Mouse (Mus musculus) lung, embryonic 14.5 days (tissue): ENCODE measurements around the gene Gdpd3. TPM values are rescaled to one million over a fixed set of nuclear protein-coding genes. Genes with fewer than 3 reads are reported as not detected.

ENCODE experiments used
- ATAC-seq: fragments of 200-750 bp; cut with Nextera tagmentation; 2 replicates; pipeline ENCODE4 v1.8.0; 2017; ENCODE audit warnings: mild to moderate bottlenecking, moderate TSS enrichment, moderate library complexity; ENCODE audit not compliant: insufficient read depth
- DNase-seq: peaks from one replicate; pipeline ENCODE4 v3.0.0-alpha.2; 2015
- H3K27ac ChIP-seq: fragments of 300-500 bp; sonication (generic); 2 replicates; pipeline ENCODE4 v1.5.1; 2014; ENCODE audit warnings: low read depth, mild to moderate bottlenecking, moderate library complexity
- H3K27me3 ChIP-seq: fragments of 300-500 bp; sonication (generic); 2 replicates; pipeline ENCODE4 v1.6.1; 2014; ENCODE audit warnings: low read length, control low read depth; ENCODE audit not compliant: insufficient read depth
- H3K36me3 ChIP-seq: fragments of 300-500 bp; sonication (generic); 2 replicates; pipeline ENCODE4 v1.6.1; 2014; ENCODE audit warnings: control low read depth; ENCODE audit not compliant: insufficient read depth
- H3K4me1 ChIP-seq: fragments of 300-500 bp; sonication (generic); 2 replicates; pipeline ENCODE4 v1.6.1; 2014; ENCODE audit warnings: antibody characterized with exemption, control low read depth; ENCODE audit not compliant: insufficient read depth
- H3K4me2 ChIP-seq: fragments of 300-500 bp; sonication (generic); 2 replicates; pipeline ENCODE4 v1.6.1; 2014; ENCODE audit warnings: mild to moderate bottlenecking
- H3K4me3 ChIP-seq: fragments of 300-500 bp; sonication (generic); 2 replicates; pipeline ENCODE4 v1.5.1; 2014; ENCODE audit warnings: low read depth, low read length
- H3K9ac ChIP-seq: fragments of 300-500 bp; sonication (generic); 2 replicates; pipeline ENCODE4 v1.6.1; 2014
- H3K9me3 ChIP-seq: fragments of 300-500 bp; sonication (generic); 2 replicates; pipeline ENCODE4 v1.6.1; 2016; ENCODE audit warnings: low read depth, low read length, control low read depth
- CTCF ChIP-seq: IDR thresholded peaks from 2 replicates; pipeline ENCODE4 v1.5.1; 2016; ENCODE audit warnings: antibody characterized with exemption, low read depth
- WGBS: fragments of 180-500 bp; shearing (Covaris S2); extraction: QIAGEN DNeasy Blood & Tissue Kit; methylation state at CpG from one replicate; pipeline ENCODE4 v1.1.7; 2014; 5-methylcytosine and 5-hydroxymethylcytosine counted together
- polyA plus RNA-seq: library from polyadenylated mRNA; unstranded; fragments of >200 nt; fragmentation: Nextera tagmentation; extraction: Ambion mirVana; gene quantifications from 2 replicates; pipeline ENCODE4 v1.2.1, GENCODE M21; 2014

The Gdpd3 gene
- polyA plus RNA-seq, 1 experiment from 2014 or later: 3.3 TPM

- Histone ChIP-seq H3K4me2 (no peak overlapping the region), H3K4me1 (no peaks in the 10 kb centered on the region), H3K36me3 (no peaks in the 10 kb centered on the region), H3K9me3 (no peaks in the 10 kb centered on the region), H3K27ac (no peak overlapping the region), H3K4me3 (no peak overlapping the region), H3K9ac (no peak overlapping the region), H3K27me3 (no peaks in the 10 kb centered on the region)
- DNase-seq: no peak
- 65% methylated on average over 8 of the region's 8 CpGs for WGBS
- no peak for ATAC-seq
- no peak for TF ChIP-seq CTCF
These were observed 30.0 kb upstream of the Gdpd3 start for GRCm38 (mm10) chr7:126736122-126736521.

GRCm38 (mm10) chr7:126739551-126739950 is 26.6 kb upstream of the Gdpd3 start:
- no peaks in the 10 kb centered on the region for H3K4me1 ChIP-seq
- no peak overlapping the region for H3K4me3 ChIP-seq
- no peaks in the 10 kb centered on the region for H3K27me3 ChIP-seq
- no peak overlapping the region for H3K4me2 ChIP-seq
- ATAC-seq (no peak), DNase-seq (no peak)
- H3K9ac ChIP-seq: no peak overlapping the region; the same call in 1 of the 2 replicates
- no peaks in the 10 kb centered on the region for H3K36me3 ChIP-seq
- no peak for TF ChIP-seq CTCF
- H3K9me3 ChIP-seq: no peaks in the 10 kb centered on the region
- no peak overlapping the region for H3K27ac ChIP-seq
- 81% methylated on average over 17 of the region's 17 CpGs for WGBS

- DNase-seq: no peak
- H3K36me3 ChIP-seq: no peaks in the 10 kb centered on the region
- WGBS: 73% methylated on average over 13 of the region's 13 CpGs
- H3K9me3 ChIP-seq: no peaks in the 10 kb centered on the region
- no peak overlapping the region for H3K4me3 ChIP-seq
- no peaks in the 10 kb centered on the region for H3K27me3 ChIP-seq
- no peak for TF ChIP-seq CTCF
- ATAC-seq: no peak
- no peak overlapping the region for H3K9ac ChIP-seq
- H3K4me2 ChIP-seq: no peak overlapping the region
- H3K27ac ChIP-seq: no peak overlapping the region
- no peaks in the 10 kb centered on the region for H3K4me1 ChIP-seq
These were observed 25.9 kb upstream of the Gdpd3 start for GRCm38 (mm10) chr7:126740132-126740735.

GRCm38 (mm10) chr7:126740977-126741376 is 25.2 kb upstream of the Gdpd3 start:
- Histone ChIP-seq H3K4me2 (no peak overlapping the region), H3K4me1 (no peaks in the 10 kb centered on the region), H3K27me3 (no peaks in the 10 kb centered on the region), H3K36me3 (no peaks in the 10 kb centered on the region), H3K4me3 (no peak overlapping the region), H3K9me3 (no peaks in the 10 kb centered on the region), H3K9ac (no peak overlapping the region), H3K27ac (no peak overlapping the region)
- ATAC-seq (no peak), DNase-seq (no peak)
- WGBS: 75% methylated on average over 5 of the region's 5 CpGs
- TF ChIP-seq CTCF: no peak

GRCm38 (mm10) chr7:126741452-126741851 is 24.7 kb upstream of the Gdpd3 start:
- no peak overlapping the region for H3K4me2 ChIP-seq
- no peak overlapping the region for H3K4me3 ChIP-seq
- DNase-seq (no peak), ATAC-seq (no peak)
- no peak overlapping the region for H3K9ac ChIP-seq
- H3K36me3 ChIP-seq: no peaks in the 10 kb centered on the region
- TF ChIP-seq CTCF: no peak
- H3K27me3 ChIP-seq: no peaks in the 10 kb centered on the region
- 67% methylated on average over 5 of the region's 5 CpGs for WGBS
- H3K4me1 ChIP-seq: no peaks in the 10 kb centered on the region
- H3K27ac ChIP-seq: no peak overlapping the region
- H3K9me3 ChIP-seq: no peaks in the 10 kb centered on the region

GRCm38 (mm10) chr7:126741964-126742482 is 24.1 kb upstream of the Gdpd3 start:
- Histone ChIP-seq H3K27me3 (no peaks in the 10 kb centered on the region), H3K9ac (no peak overlapping the region), H3K4me3 (no peak overlapping the region), H3K4me1 (no peaks in the 10 kb centered on the region), H3K9me3 (no peaks in the 10 kb centered on the region), H3K4me2 (no peak overlapping the region), H3K27ac (no peak overlapping the region), H3K36me3 (no peaks in the 10 kb centered on the region)
- 87% methylated on average over 13 of the region's 13 CpGs for WGBS
- no peak for TF ChIP-seq CTCF
- ATAC-seq (no peak), DNase-seq (no peak)

- H3K9ac ChIP-seq: no peak overlapping the region
- no peaks in the 10 kb centered on the region for H3K9me3 ChIP-seq
- no peaks in the 10 kb centered on the region for H3K4me1 ChIP-seq
- no peaks in the 10 kb centered on the region for H3K27me3 ChIP-seq
- TF ChIP-seq CTCF: no peak
- H3K4me2 ChIP-seq: no peak overlapping the region
- H3K27ac ChIP-seq: no peak overlapping the region
- DNase-seq (no peak), ATAC-seq (no peak)
- no peaks in the 10 kb centered on the region for H3K36me3 ChIP-seq
- 81% methylated on average over 12 of the region's 12 CpGs for WGBS
- H3K4me3 ChIP-seq: no peak overlapping the region
These were observed 20.1 kb upstream of the Gdpd3 start for GRCm38 (mm10) chr7:126746066-126746465.
